Comparison of ENCODE assay signal across 18 mouse cellular contexts in genomic region chr19:33270231-33270630, GRCm38 (mm10).
"Had no signal": no experiment of that assay in that cellular context is flagged by ENCODE, and none has a peak within 500 bp of the region (broad histone marks: within the 10 kb centered on the region; RNA-seq: fewer than 3 reads in every experiment).

No protein-coding gene starts in this region.

- H3K4me1 ChIP-seq: lung, embryonic 15.5 days; megakaryocyte, embryonic 14.5 days; midbrain, embryonic 13.5 days; midbrain, embryonic 15.5 days; neural tube, embryonic 12.5 days had no signal

- H3K27ac ChIP-seq: lung, embryonic 15.5 days; macrophage; midbrain, embryonic 13.5 days; midbrain, embryonic 15.5 days; neural tube, embryonic 12.5 days had no signal

- H3K36me3 ChIP-seq: lung, embryonic 15.5 days; midbrain, embryonic 13.5 days; midbrain, embryonic 15.5 days; neural tube, embryonic 12.5 days had no signal

- DNase-seq: liver, postnatal 0 days; lung, adult 2 months; lung, postnatal 14 days; lung, postnatal 36 days; right cerebral cortex, postnatal 14 days; right cerebral cortex, postnatal 4 days; spleen, adult 18-20 months; thymus, adult 2 months; thymus, postnatal 25 days; thymus, postnatal 4 days had no signal

- H3K4me3 ChIP-seq: lung, embryonic 15.5 days; megakaryocyte, embryonic 14.5 days; midbrain, embryonic 13.5 days; midbrain, embryonic 15.5 days; neural tube, embryonic 12.5 days had no signal

- H3K9me3 ChIP-seq: lung, embryonic 15.5 days; megakaryocyte, embryonic 14.5 days; midbrain, embryonic 13.5 days; midbrain, embryonic 15.5 days; neural tube, embryonic 12.5 days had no signal

- H3K9ac ChIP-seq: liver, postnatal 0 days; lung, embryonic 15.5 days; midbrain, embryonic 13.5 days; midbrain, embryonic 15.5 days; neural tube, embryonic 12.5 days had no signal

- ATAC-seq: liver, postnatal 0 days; lung, postnatal 0 days; midbrain, embryonic 13.5 days; midbrain, embryonic 15.5 days had no signal

- H3K27me3 ChIP-seq: lung, embryonic 15.5 days; megakaryocyte, embryonic 14.5 days; midbrain, embryonic 13.5 days; midbrain, embryonic 15.5 days; neural tube, embryonic 12.5 days had no signal

- H3K4me2 ChIP-seq: lung, embryonic 15.5 days; midbrain, embryonic 11.5 days; midbrain, embryonic 13.5 days; midbrain, embryonic 15.5 days; neural tube, embryonic 12.5 days had no signal
